Mouse (Mus musculus) ES-Bruce4 (cell line): ENCODE results near the gene Zfp865. TPM values are rescaled to one million over a fixed set of nuclear protein-coding genes. Genes with fewer than 3 reads are reported as not detected.

Experiments used
- H3K27ac ChIP-seq: 2 replicates; pipeline ENCODE4 v1.5.1; 2012; ENCODE audit warnings: low read length, inconsistent platforms; ENCODE audit not compliant: insufficient read depth
- H3K27me3 ChIP-seq: 2 replicates; pipeline ENCODE4 v1.6.1; 2012; ENCODE audit warnings: mild to moderate bottlenecking, low read length, inconsistent platforms; ENCODE audit not compliant: control insufficient read depth, poor library complexity, insufficient read depth, severe bottlenecking
- H3K36me3 ChIP-seq: 2 replicates; pipeline ENCODE4 v1.6.1; 2012; ENCODE audit warnings: inconsistent platforms, mild to moderate bottlenecking, low read length, moderate library complexity; ENCODE audit not compliant: control insufficient read depth, poor library complexity, insufficient read depth, severe bottlenecking
- H3K4me1 ChIP-seq: one replicate; pipeline ENCODE4 v1.8.1; 2011; ENCODE audit warnings: low read length; ENCODE audit not compliant: control insufficient read depth, insufficient read depth
- H3K4me3 ChIP-seq: 2 replicates; pipeline ENCODE4 v1.5.1; 2011; ENCODE audit warnings: low read depth, mild to moderate bottlenecking, low read length
- H3K9ac ChIP-seq: 2 replicates; pipeline ENCODE4 v1.6.1; 2012; ENCODE audit warnings: low read depth, mild to moderate bottlenecking, inconsistent platforms; ENCODE audit not compliant: poor library complexity, severe bottlenecking
- H3K9me3 ChIP-seq: replicated peaks from 2 replicates; pipeline ENCODE4 v1.6.1; 2012; ENCODE audit warnings: mild to moderate bottlenecking, low read length, inconsistent platforms; ENCODE audit not compliant: control insufficient read depth, poor library complexity, insufficient read depth, severe bottlenecking
- CTCF ChIP-seq: IDR thresholded peaks from one replicate; pipeline ENCODE4 v1.8.1; 2011; ENCODE audit warnings: low read depth, low read length
- EP300 ChIP-seq: IDR thresholded peaks from 2 replicates; pipeline ENCODE4 v1.6.1; 2011; ENCODE audit warnings: low read depth, low read length; ENCODE audit not compliant: insufficient read depth
- POLR2A ChIP-seq: IDR thresholded peaks from one replicate; pipeline ENCODE4 v1.8.1; 2011; ENCODE audit warnings: low read length; ENCODE audit not compliant: insufficient read depth
- polyA plus RNA-seq: library from polyadenylated mRNA; stranded (reverse); fragments of >200 nt; gene quantifications from 2 replicates; pipeline ENCODE4 v1.2.4, GENCODE M21; 2011; ENCODE audit warnings: low read depth; ENCODE audit not compliant: missing spikeins, insufficient read depth, insufficient read length

The Zfp865 gene
- polyA plus RNA-seq, 1 experiment: 23.0 TPM

GRCm38 (mm10) chr7:5051193-5052192 is 31.3 kb downstream of the Zfp865 start, which contains the start of gene Zfp580:
Gene Zfp580, plus strand, starts transcription at chr7:5051538.
- Histone ChIP-seq H3K27me3 (no peaks in the 10 kb centered on the region), H3K9me3 (no peaks in the 10 kb centered on the region), H3K36me3 (no peaks in the 10 kb centered on the region), H3K4me3 (peak within 1 kb of the TSS; percentile 75), H3K4me1 (peaks cover 3% of the 10 kb centered on the region), H3K9ac (peak within 1 kb of the TSS; percentile 79), H3K27ac (no peak within 1 kb of the TSS)
- no peak for TF ChIP-seq EP300
- no peak for TF ChIP-seq POLR2A
- no peak for TF ChIP-seq CTCF

GRCm38 (mm10) chr7:5052438-5052837 is 32.3 kb downstream of the Zfp865 start:
- H3K27ac ChIP-seq: no peak overlapping the region
- H3K4me1 ChIP-seq: peaks cover 5% of the 10 kb centered on the region
- H3K9me3 ChIP-seq: no peaks in the 10 kb centered on the region
- no peaks in the 10 kb centered on the region for H3K27me3 ChIP-seq
- H3K9ac ChIP-seq: peak overlapping the region; percentile 79
- H3K4me3 ChIP-seq: peak overlapping the region; percentile 63
- H3K36me3 ChIP-seq: no peaks in the 10 kb centered on the region
- TF ChIP-seq CTCF: no peak

DNA sequence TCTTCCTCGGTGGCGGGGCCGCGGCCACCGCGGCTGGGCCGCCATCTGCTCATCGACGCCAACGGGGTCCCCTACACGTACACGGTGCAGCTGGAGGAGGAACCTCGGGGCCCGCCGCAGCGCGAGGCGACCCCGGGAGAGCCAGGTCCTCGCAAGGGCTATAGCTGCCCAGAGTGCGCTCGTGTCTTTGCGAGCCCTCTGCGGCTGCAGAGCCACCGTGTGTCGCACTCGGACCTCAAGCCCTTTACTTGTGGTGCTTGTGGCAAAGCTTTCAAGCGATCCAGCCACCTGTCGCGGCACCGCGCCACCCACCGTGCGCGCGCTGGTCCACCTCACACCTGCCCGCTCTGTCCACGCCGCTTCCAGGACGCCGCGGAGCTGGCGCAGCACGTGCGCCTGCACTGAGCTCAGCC is 32.8 kb downstream of the Zfp865 start:
- no peaks in the 10 kb centered on the region for H3K36me3 ChIP-seq
- no peak for TF ChIP-seq POLR2A
- no peak for TF ChIP-seq EP300
- TF ChIP-seq CTCF: no peak
- H3K9me3 ChIP-seq: no peaks in the 10 kb centered on the region
- H3K4me1 ChIP-seq: peaks cover 5% of the 10 kb centered on the region
- peak overlapping the region; percentile 63 for H3K4me3 ChIP-seq
- H3K27me3 ChIP-seq: no peaks in the 10 kb centered on the region
- peak overlapping the region; percentile 79 for H3K9ac ChIP-seq
- H3K27ac ChIP-seq: no peak overlapping the region

DNA sequence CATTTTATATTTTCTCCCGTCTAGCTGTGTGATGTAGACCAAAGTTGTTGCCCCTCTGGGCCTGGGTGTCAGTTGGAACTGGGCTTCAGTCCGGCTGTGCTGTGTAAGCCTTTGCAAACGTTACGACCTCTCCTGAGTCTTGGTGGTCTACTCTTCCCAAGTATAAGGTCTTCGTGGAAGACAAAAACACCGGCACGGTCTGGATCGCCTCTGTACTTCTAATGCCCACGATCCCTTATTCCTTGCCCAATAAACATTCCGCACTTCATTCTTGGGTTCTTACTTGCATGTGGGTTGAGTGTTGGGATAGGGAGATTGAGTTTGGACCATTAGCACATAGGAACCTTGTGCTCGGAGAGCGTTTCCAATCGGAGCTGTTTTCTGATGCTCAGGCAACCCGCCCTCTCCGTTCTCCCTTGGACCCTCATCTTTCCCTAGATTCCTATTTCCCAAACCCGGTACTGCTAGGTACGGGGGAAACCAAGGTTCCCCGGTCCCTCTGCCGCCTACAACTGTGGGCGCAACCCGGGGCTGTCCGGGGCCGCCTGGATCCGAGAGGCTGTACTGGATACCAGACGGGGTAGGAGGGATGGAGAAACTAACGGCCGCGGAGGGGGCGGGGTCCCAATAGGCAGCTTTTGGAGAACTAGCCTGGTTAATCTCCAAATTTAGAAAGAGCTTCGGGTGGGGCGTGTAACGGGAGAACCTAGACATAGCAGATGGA is 33.4 kb downstream of the Zfp865 start:
- Histone ChIP-seq H3K9ac (peak overlapping the region; percentile 79), H3K27ac (no peak overlapping the region), H3K4me1 (peaks cover 5% of the 10 kb centered on the region), H3K27me3 (no peaks in the 10 kb centered on the region), H3K36me3 (no peaks in the 10 kb centered on the region), H3K9me3 (no peaks in the 10 kb centered on the region), H3K4me3 (peak overlapping the region; percentile 63)
- TF ChIP-seq CTCF (no peak), POLR2A (no peak), EP300 (no peak)

GRCm38 (mm10) chr7:5056651-5057263 is 36.6 kb downstream of the Zfp865 start:
- Histone ChIP-seq H3K9ac (peak overlapping the region; percentile 72), H3K27ac (no peak overlapping the region), H3K36me3 (no peaks in the 10 kb centered on the region), H3K9me3 (no peaks in the 10 kb centered on the region), H3K4me3 (peak overlapping the region; percentile 68), H3K27me3 (no peaks in the 10 kb centered on the region), H3K4me1 (peaks cover 8% of the 10 kb centered on the region)
- TF ChIP-seq CTCF (no peak), POLR2A (no peak), EP300 (no peak)
